Mouse (Mus musculus) heart, postnatal 4 days (tissue): ENCODE measurements around the gene Anp32a. TPM values are rescaled to one million over a fixed set of nuclear protein-coding genes. Genes with fewer than 3 reads are reported as not detected.

Experiments used
- DNase-seq: peaks from one replicate; pipeline ENCODE4 v3.0.0; 2021
- total RNA-seq, 2 experiments: library from RNA; stranded (reverse); gene quantifications; 2 replicates each; pipeline ENCODE4 v1.2.3; 2021

Gene Anp32a
- total RNA-seq, 2 experiments from 2014 or later, result 255 to 279 TPM

- no peak for DNase-seq
Observed at GRCm38 (mm10) chr9:62369172-62369571, 28.1 kb downstream of the Anp32a start.

GRCm38 (mm10) chr9:62370186-62370585 lies 29.1 kb downstream of the Anp32a start:
- no peak for DNase-seq

- DNase-seq, result no peak
Observed at GRCm38 (mm10) chr9:62370648-62371280, 29.7 kb downstream of the Anp32a start.

GRCm38 (mm10) chr9:62371745-62372555 lies 30.9 kb downstream of the Anp32a start:
- no peak for DNase-seq

GRCm38 (mm10) chr9:62372556-62373221 lies 31.6 kb downstream of the Anp32a start:
- DNase-seq, result no peak

GRCm38 (mm10) chr9:62373222-62374123 lies 32.4 kb downstream of the Anp32a start:
- DNase-seq, result peak; percentile 87

- no peak for DNase-seq
Observed at GRCm38 (mm10) chr9:62374276-62374675, 33.2 kb downstream of the Anp32a start.

GRCm38 (mm10) chr9:62377897-62378296 lies 36.8 kb downstream of the Anp32a start:
- no peak for DNase-seq

GRCm38 (mm10) chr9:62380351-62380750 lies 39.3 kb downstream of the Anp32a start:
- DNase-seq, result no peak

- peak; percentile 48 for DNase-seq
Observed at GRCm38 (mm10) chr9:62381402-62381913, 40.4 kb downstream of the Anp32a start.

- no peak for DNase-seq
Observed at GRCm38 (mm10) chr9:62382519-62383084, 41.5 kb downstream of the Anp32a start.

- no peak for DNase-seq
Observed at GRCm38 (mm10) chr9:62385062-62385461, 44.0 kb downstream of the Anp32a start.

GRCm38 (mm10) chr9:62385727-62386518 lies 44.8 kb downstream of the Anp32a start:
- no peak for DNase-seq

GRCm38 (mm10) chr9:62389735-62390134 lies 48.6 kb downstream of the Anp32a start:
- DNase-seq, result no peak

- no peak for DNase-seq
Observed at GRCm38 (mm10) chr9:62393531-62393930, 52.4 kb downstream of the Anp32a start.

GRCm38 (mm10) chr9:62394163-62394562 lies 53.1 kb downstream of the Anp32a start:
- DNase-seq, result no peak

GRCm38 (mm10) chr9:62400531-62401170 lies 59.6 kb downstream of the Anp32a start:
- DNase-seq, result no peak

GRCm38 (mm10) chr9:62401589-62401988 lies 60.5 kb downstream of the Anp32a start:
- DNase-seq, result no peak

GRCm38 (mm10) chr9:62406423-62407013 lies 65.4 kb downstream of the Anp32a start:
- no peak for DNase-seq
